Mouse (Mus musculus) CH12.LX (cell line): Measurements from ENCODE around the gene Fam213a. TPM values are rescaled to one million over a fixed set of nuclear protein-coding genes. Genes with fewer than 3 reads are reported as not detected.

Experiments used
- DNase-seq: peaks from one replicate; pipeline ENCODE4 v3.0.0-alpha.2; 2013; ENCODE audit errors: extremely low read depth
- H3K27ac ChIP-seq: 2 replicates; pipeline ENCODE4 v1.5.1; 2012; ENCODE audit warnings: low read depth, mild to moderate bottlenecking, control low read depth, moderate library complexity; ENCODE audit not compliant: insufficient read depth
- H3K27me3 ChIP-seq: replicated peaks from 2 replicates; pipeline ENCODE3; 2012; ENCODE audit warnings: inconsistent platforms
- H3K36me3 ChIP-seq, 2 experiments: replicated peaks in 1 of 2; 2 replicates each; pipeline versions ENCODE3 to v1.6.1; 2012; ENCODE audit warnings: inconsistent platforms in 1 of 2, low read length in 1 of 2, mild to moderate bottlenecking in 1 of 2, mixed read lengths in 1 of 2, moderate library complexity in 1 of 2; ENCODE audit not compliant: control insufficient read depth in 1 of 2, insufficient read depth in 1 of 2
- H3K4me1 ChIP-seq, 2 experiments: 2 replicates each; pipeline ENCODE4 v1.6.1; 2012; ENCODE audit warnings: inconsistent platforms in 1 of 2, moderate library complexity in 1 of 2; ENCODE audit not compliant: insufficient read depth in 2 of 2, control insufficient read depth in 1 of 2
- H3K4me2 ChIP-seq: 2 replicates; pipeline ENCODE4 v1.6.1; 2012; ENCODE audit warnings: low read depth, mild to moderate bottlenecking, control low read depth; ENCODE audit not compliant: poor library complexity, insufficient read depth, severe bottlenecking
- H3K4me3 ChIP-seq, 3 experiments: fragments of 150-350 bp in 1 of 3; sonication (generic) in 1 of 3; replicated peaks in 1 of 3; 2 replicates each; pipeline versions ENCODE3 to v1.5.1; 2011 to 2012; ENCODE audit warnings: low read depth in 2 of 3, low read length in 2 of 3, mild to moderate bottlenecking in 2 of 3, moderate library complexity in 2 of 3, control low read depth in 1 of 3, improper control_type of control experiment in 1 of 3, inconsistent platforms in 1 of 3, mixed read lengths in 1 of 3; ENCODE audit not compliant: poor library complexity in 1 of 3
- H3K79me2 ChIP-seq: replicated peaks from 2 replicates; pipeline ENCODE4 v1.6.1; 2012; ENCODE audit warnings: mild to moderate bottlenecking, moderate library complexity; ENCODE audit not compliant: control insufficient read depth, poor library complexity, insufficient read depth, severe bottlenecking; ENCODE audit errors: extremely low read depth
- H3K9ac ChIP-seq: 2 replicates; pipeline ENCODE4 v1.6.1; 2012; ENCODE audit warnings: low read depth, mild to moderate bottlenecking, control low read depth, moderate library complexity; ENCODE audit not compliant: insufficient read depth
- H3K9me3 ChIP-seq: replicated peaks from 2 replicates; pipeline ENCODE3; 2012; ENCODE audit warnings: low read length, inconsistent platforms, mixed read lengths
- BHLHE40 ChIP-seq: IDR thresholded peaks from 2 replicates; pipeline ENCODE4 v1.6.1; 2011; ENCODE audit warnings: mild to moderate bottlenecking, low read depth, low read length, improper control_type of control experiment
- CHD2 ChIP-seq: IDR thresholded peaks from 2 replicates; pipeline ENCODE4 v1.6.1; 2011; ENCODE audit warnings: low read length, improper control_type of control experiment
- CTCF ChIP-seq, 2 experiments: IDR thresholded peaks in 1 of 2; conservative IDR thresholded peaks in 1 of 2; 2 replicates each; pipeline ENCODE4 v1.5.1; 2011 to 2012; ENCODE audit warnings: low read depth in 2 of 2, low read length in 2 of 2, improper control_type of control experiment in 1 of 2, inconsistent platforms in 1 of 2, mild to moderate bottlenecking in 1 of 2, moderate library complexity in 1 of 2
- ELF1 ChIP-seq: IDR thresholded peaks from 2 replicates; pipeline ENCODE4 v1.6.1; 2014; ENCODE audit warnings: low read depth, mild to moderate bottlenecking, inconsistent platforms, low read length, improper control_type of control experiment
- EP300 ChIP-seq: IDR thresholded peaks from 2 replicates; pipeline ENCODE4 v1.6.1; 2011; ENCODE audit warnings: low read length, improper control_type of control experiment
- ETS1 ChIP-seq: conservative IDR thresholded peaks from 2 replicates; pipeline ENCODE4 v1.6.1; 2012; ENCODE audit warnings: low read depth, mild to moderate bottlenecking, inconsistent platforms, low read length, improper control_type of control experiment, moderate library complexity
- HCFC1 ChIP-seq: IDR thresholded peaks from 2 replicates; pipeline ENCODE4 v1.6.1; 2012; ENCODE audit warnings: low read depth, mild to moderate bottlenecking, inconsistent platforms, low read length, improper control_type of control experiment
- JUND ChIP-seq: conservative IDR thresholded peaks from 2 replicates; pipeline ENCODE4 v1.6.1; 2011; ENCODE audit warnings: low read depth, low read length, improper control_type of control experiment
- MAFK ChIP-seq: IDR thresholded peaks from 2 replicates; pipeline ENCODE4 v1.6.1; 2011; ENCODE audit warnings: low read length, improper control_type of control experiment; ENCODE audit not compliant: insufficient replicate concordance
- MEF2A ChIP-seq: IDR thresholded peaks from 2 replicates; pipeline ENCODE4 v1.6.1; 2014; ENCODE audit warnings: low read depth, mild to moderate bottlenecking, inconsistent platforms, low read length, improper control_type of control experiment, borderline replicate concordance
- MXI1 ChIP-seq: IDR thresholded peaks from 2 replicates; pipeline ENCODE4 v1.6.1; 2011; ENCODE audit warnings: mild to moderate bottlenecking, low read depth, low read length, improper control_type of control experiment
- MYC ChIP-seq: IDR thresholded peaks from 2 replicates; pipeline ENCODE4 v1.6.1; 2011; ENCODE audit warnings: low read depth, mild to moderate bottlenecking, improper control_type of control experiment, low read length
- NELFE ChIP-seq: IDR thresholded peaks from 2 replicates; pipeline ENCODE4 v1.6.1; 2011; ENCODE audit warnings: low read depth, low read length, improper control_type of control experiment
- PAX5 ChIP-seq: IDR thresholded peaks from 2 replicates; pipeline ENCODE4 v1.6.1; 2012; ENCODE audit warnings: low read length, inconsistent platforms, mixed read lengths
- POLR2A ChIP-seq: IDR thresholded peaks from 2 replicates; pipeline ENCODE4 v1.6.1; 2011; ENCODE audit warnings: low read depth, mild to moderate bottlenecking, improper control_type of control experiment, low read length
- RAD21 ChIP-seq: IDR thresholded peaks from 2 replicates; pipeline ENCODE4 v1.6.1; 2011; ENCODE audit warnings: low read depth, mild to moderate bottlenecking, low read length, improper control_type of control experiment, moderate library complexity
- SIN3A ChIP-seq: IDR thresholded peaks from 2 replicates; pipeline ENCODE4 v1.6.1; 2012; ENCODE audit warnings: low read length, improper control_type of control experiment, inconsistent platforms
- SMC3 ChIP-seq: IDR thresholded peaks from 2 replicates; pipeline ENCODE4 v1.6.1; 2011; ENCODE audit warnings: low read depth, low read length, improper control_type of control experiment
- TCF12 ChIP-seq: IDR thresholded peaks from 2 replicates; pipeline ENCODE4 v1.6.1; 2014; ENCODE audit warnings: low read depth, mild to moderate bottlenecking, inconsistent platforms, low read length, improper control_type of control experiment
- USF1 ChIP-seq: IDR thresholded peaks from 2 replicates; pipeline ENCODE4 v1.6.1; 2014; ENCODE audit warnings: low read depth, mild to moderate bottlenecking, inconsistent platforms, low read length, improper control_type of control experiment
- ZKSCAN1 ChIP-seq: IDR thresholded peaks from 2 replicates; pipeline ENCODE4 v1.6.1; 2012; ENCODE audit warnings: low read depth, inconsistent platforms, low read length, improper control_type of control experiment, borderline replicate concordance
- ZMIZ1 ChIP-seq: IDR thresholded peaks from 2 replicates; pipeline ENCODE4 v1.6.1; 2012; ENCODE audit warnings: low read depth, mild to moderate bottlenecking, inconsistent platforms, low read length, improper control_type of control experiment
- dilution Hi-C: fragments of 300-500 bp; cut with MboI; formaldehyde crosslinking; loops from 2 replicates; pipeline ENCODE4 v1.14.3; 2020; ENCODE audit warnings: low sequenced_read_pairs; ENCODE audit not compliant: extremely low pct_unique_long_range_greater_than_20kb, extremely low pct_ligation_motif_present
- in situ Hi-C: fragments of 300-500 bp; cut with MboI; formaldehyde crosslinking; loops from 3 replicates; pipeline ENCODE4 v1.14.3; 2019; ENCODE audit warnings: low sequenced_read_pairs, low pct_ligation_motif_present, low pct_unique_long_range_greater_than_20kb, mixed read lengths
- polyA plus RNA-seq: library from polyadenylated mRNA; unstranded; fragments of >175 nt; gene quantifications from 2 replicates; pipeline ENCODE4 v1.2.1, GENCODE M21; 2012; ENCODE audit warnings: low read depth; ENCODE audit not compliant: insufficient read length
- total RNA-seq, 2 experiments: library from RNA; depleted of rRNA; stranded (reverse); fragments of 300-350 nt in 1 of 2; fragments of >200 nt in 1 of 2; gene quantifications; 2 replicates each; pipeline ENCODE4 v1.2.3; 2012 to 2014

The Fam213a gene
- total and polyA plus RNA-seq, 3 experiments, result 11.6 to 17.1 (median 14.1) TPM

DNA sequence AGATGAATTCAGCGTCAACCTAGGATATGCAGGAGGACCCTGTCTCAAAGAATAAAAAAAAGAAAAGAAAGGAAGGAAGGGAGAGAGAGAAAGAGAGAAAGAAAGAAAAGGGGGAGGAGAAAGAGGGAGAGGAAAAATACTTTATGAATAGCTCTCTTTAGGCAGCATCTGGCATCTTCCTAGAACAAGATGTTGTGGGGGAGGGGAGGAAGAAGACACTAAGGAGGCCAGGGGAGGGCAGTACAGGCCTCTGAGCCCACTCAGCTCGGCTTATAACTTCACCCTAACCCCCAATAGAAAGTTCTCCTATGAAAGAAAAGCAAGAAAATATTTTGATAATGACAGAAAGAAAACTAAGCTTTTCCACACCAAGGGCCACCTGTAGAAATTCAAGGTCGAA, 56.0 kb downstream of the Fam213a start:
- no peak overlapping the region for H3K4me3 ChIP-seq
- H3K9ac ChIP-seq, result peak overlapping the region; percentile 25; the same call in 1 of the 2 replicates
- H3K36me3 ChIP-seq, result peaks cover 0 to 2% of the 10 kb centered on the region in 2 experiments
- peaks cover 53% of the 10 kb centered on the region for H3K79me2 ChIP-seq
- no peak for DNase-seq
- dilution Hi-C loops, result no loop called here
- no peaks in the 10 kb centered on the region for H3K9me3 ChIP-seq
- peak overlapping the region; percentile 67 for H3K4me2 ChIP-seq
- H3K4me1 ChIP-seq, result peaks cover 39 to 85% of the 10 kb centered on the region in 2 experiments
- in situ Hi-C loops, result no loop called here
- peak overlapping the region; percentile 47; the same call in 1 of the 2 replicates for H3K27ac ChIP-seq
- no peak for TF ChIP-seq NELFE
- no peak for TF ChIP-seq HCFC1
- no peak for TF ChIP-seq MXI1
- peak; percentile 80 for TF ChIP-seq CHD2
- TF ChIP-seq ETS1, result no peak
- peak in 1 of 2 experiments; percentile 45; a peak in 2 of 4 replicates for TF ChIP-seq CTCF (conservative IDR thresholded peaks at IDR 0.05 in 1 of 2, IDR thresholded peaks at IDR 0.05 in 1 of 2; ENCODE audit: low read depth in 2 of 2, low read length in 2 of 2)
- TF ChIP-seq RAD21, result peak; percentile 25
- no peak for TF ChIP-seq USF1
- TF ChIP-seq SMC3, result peak; percentile 37
- no peak for TF ChIP-seq PAX5
- TF ChIP-seq MAFK, result no peak
- TF ChIP-seq MYC, result no peak
- no peaks in the 10 kb centered on the region for H3K27me3 ChIP-seq

DNA sequence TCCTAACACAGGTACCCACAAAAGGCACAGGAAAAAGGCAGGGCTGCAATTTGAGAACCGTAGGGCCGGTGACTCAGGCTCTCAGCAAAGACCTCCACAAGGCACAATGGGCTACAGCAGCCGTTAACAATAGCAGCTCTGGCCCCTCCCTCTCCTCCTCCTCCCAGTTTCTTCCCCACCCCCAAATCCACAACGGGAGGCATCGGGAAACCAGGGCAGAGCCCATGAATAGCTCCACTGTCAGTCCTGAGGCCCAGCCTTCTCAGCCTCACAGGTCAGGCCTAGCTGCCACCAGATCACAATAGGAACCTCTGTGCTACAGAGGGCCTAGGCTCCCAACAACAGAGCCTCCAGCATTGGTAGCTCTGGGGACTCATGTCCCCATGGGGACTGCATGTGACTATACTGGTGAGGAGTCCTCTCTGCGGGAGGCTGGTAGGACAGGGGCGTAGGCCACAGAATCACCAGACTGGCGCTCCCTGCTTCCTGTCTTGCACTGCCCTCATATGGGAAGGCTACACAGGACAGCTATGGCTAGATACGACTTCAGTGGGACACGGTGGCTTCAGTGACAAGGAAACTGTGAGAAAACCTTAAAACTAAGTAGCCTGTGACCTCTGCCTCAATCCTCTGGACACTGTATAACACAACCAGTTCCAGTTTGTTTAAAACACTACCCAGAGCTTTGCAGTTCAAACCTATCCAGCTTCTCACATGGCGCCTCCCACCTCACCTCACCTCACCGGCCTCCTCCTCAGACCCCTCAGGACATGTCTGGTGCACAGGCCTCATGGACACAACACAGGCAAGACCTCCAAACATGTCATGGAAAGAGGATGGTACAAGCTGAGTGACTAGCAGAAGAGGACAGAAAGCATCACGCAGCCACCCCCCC, 57.1 kb downstream of the Fam213a start:
- dilution Hi-C loops, result no loop called here
- Histone ChIP-seq H3K36me3 (peaks cover 0 to 2% of the 10 kb centered on the region in 2 experiments), H3K79me2 (peaks cover 47% of the 10 kb centered on the region)
- no peak for DNase-seq
- TF ChIP-seq ETS1 (peak; percentile 39; the same call in 1 of the 2 replicates), SIN3A (peak; percentile 8; the same call in 1 of the 2 replicates), JUND (no peak), RAD21 (peak; percentile 41), EP300 (peak; percentile 24; the same call in 1 of the 2 replicates), CTCF (conservative IDR thresholded peaks at IDR 0.05 in 1 of 2, IDR thresholded peaks at IDR 0.05 in 1 of 2; ENCODE audit: low read depth in 2 of 2, low read length in 2 of 2) (peak in 1 of 2 experiments; percentile 42; a peak in 2 of 4 replicates), TCF12 (peak; percentile 3; the same call in 1 of the 2 replicates), SMC3 (peak; percentile 24), ZKSCAN1 (no peak), MEF2A (no peak), POLR2A (peak; percentile 23; the same call in 1 of the 2 replicates), MAFK (no peak), BHLHE40 (peak; percentile 85), HCFC1 (0 out of 2 replicates have a peak, but pooled peaks have one; percentile 15), ELF1 (peak; percentile 43; the same call in 1 of the 2 replicates), MXI1 (peak; percentile 66), ZMIZ1 (peak; percentile 34; the same call in 1 of the 2 replicates)
- TF ChIP-seq, all 38 proteins: peak for 13
- H3K9ac ChIP-seq, result peak overlapping the region; percentile 39
- H3K9me3 ChIP-seq, result no peaks in the 10 kb centered on the region
- H3K4me2 ChIP-seq, result peak overlapping the region; percentile 67
- peak overlapping the region; percentile 60 for H3K27ac ChIP-seq
- in situ Hi-C loops, result no loop called here
- peaks cover 43 to 91% of the 10 kb centered on the region in 2 experiments for H3K4me1 ChIP-seq
- no peaks in the 10 kb centered on the region for H3K27me3 ChIP-seq
- peak overlapping the region in 2 of 3 experiments; percentile 5 to 15 for H3K4me3 ChIP-seq
